Mouse (Mus musculus) liver, embryonic 11.5 days (tissue): ENCODE data around the gene Pcdh9. TPM values are rescaled to one million over a fixed set of nuclear protein-coding genes. Genes with fewer than 3 reads are reported as not detected.

ENCODE experiments used
- ATAC-seq: fragments of 200-750 bp; cut with Nextera tagmentation; replicated peaks from 2 replicates; pipeline ENCODE4 v1.8.0; 2017; ENCODE audit warnings: moderate number of reproducible peaks, mild to moderate bottlenecking, moderate TSS enrichment, moderate library complexity; ENCODE audit not compliant: low FRiP score
- DNase-seq: peaks from one replicate; pipeline ENCODE4 v3.0.0-alpha.2; 2017; ENCODE audit warnings: low spot score
- H3K27ac ChIP-seq: fragments of 300-500 bp; sonication (generic); 2 replicates; pipeline ENCODE4 v1.5.1; 2014; ENCODE audit warnings: mild to moderate bottlenecking, low read depth, low read length, control low read depth
- H3K27me3 ChIP-seq: fragments of 300-500 bp; sonication (generic); replicated peaks from 2 replicates; pipeline ENCODE4 v1.6.1; 2014; ENCODE audit warnings: low read length, mixed read lengths; ENCODE audit not compliant: control insufficient read depth, insufficient read depth
- H3K36me3 ChIP-seq: fragments of 300-500 bp; sonication (generic); 2 replicates; pipeline ENCODE4 v1.6.1; 2014; ENCODE audit warnings: mild to moderate bottlenecking, low read length, moderate library complexity, mixed read lengths; ENCODE audit not compliant: control insufficient read depth, insufficient read depth
- H3K4me1 ChIP-seq: fragments of 300-500 bp; sonication (generic); replicated peaks from 2 replicates; pipeline ENCODE4 v1.6.1; 2014; ENCODE audit warnings: low read length, mixed read lengths; ENCODE audit not compliant: control insufficient read depth, insufficient read depth
- H3K4me2 ChIP-seq: fragments of 300-500 bp; sonication (generic); 2 replicates; pipeline ENCODE4 v1.6.1; 2014; ENCODE audit warnings: mild to moderate bottlenecking, control low read depth, moderate library complexity
- H3K4me3 ChIP-seq: fragments of 300-500 bp; sonication (generic); 2 replicates; pipeline ENCODE4 v1.5.1; 2014; ENCODE audit warnings: low read depth, low read length, control low read depth
- H3K9ac ChIP-seq: fragments of 300-500 bp; sonication (generic); 2 replicates; pipeline ENCODE4 v1.6.1; 2014; ENCODE audit warnings: low read depth, low read length, control low read depth
- H3K9me3 ChIP-seq: fragments of 300-500 bp; sonication (generic); 2 replicates; pipeline ENCODE4 v1.6.1; 2016; ENCODE audit warnings: low read length, inconsistent platforms, mixed read lengths; ENCODE audit not compliant: control insufficient read depth
- WGBS: fragments of 180-500 bp; shearing (Covaris S2); extraction: QIAGEN DNeasy Blood & Tissue Kit; methylation state at CpG from one replicate; pipeline ENCODE4 v1.1.7; 2014; 5-methylcytosine and 5-hydroxymethylcytosine counted together
- polyA plus RNA-seq: library from polyadenylated mRNA; unstranded; fragments of >200 nt; fragmentation: Nextera tagmentation; extraction: Ambion mirVana; gene quantifications from 2 replicates; pipeline ENCODE4 v1.2.1, GENCODE M21; 2014

Gene Pcdh9
- polyA plus RNA-seq, 1 experiment from 2014 or later, result 4.3 TPM

- no peak overlapping the region for H3K27ac ChIP-seq
- whole genome bisulfite sequencing, result 49% methylated on average over 1 of the region's 1 CpGs
These were observed 453.3 kb downstream of the Pcdh9 start for GRCm38 (mm10) chr14:93437226-93437625.

GRCm38 (mm10) chr14:93416752-93417151 is 473.7 kb downstream of the Pcdh9 start:
- no peaks in the 10 kb centered on the region for H3K4me1 ChIP-seq
- H3K27me3 ChIP-seq, result no peaks in the 10 kb centered on the region
- no peaks in the 10 kb centered on the region for H3K36me3 ChIP-seq
- H3K4me3 ChIP-seq, result no peak overlapping the region
- no peak for DNase-seq
- H3K9ac ChIP-seq, result no peak overlapping the region
- H3K9me3 ChIP-seq, result no peaks in the 10 kb centered on the region
- no peak for ATAC-seq
- WGBS, result 57% methylated on average over 3 of the region's 3 CpGs
- H3K4me2 ChIP-seq, result no peak overlapping the region
- no peak overlapping the region for H3K27ac ChIP-seq

More at GRCm38 (mm10) chr14:93437226-93437625, 453.3 kb downstream of the Pcdh9 start:
- H3K4me2 ChIP-seq, result no peak overlapping the region
- H3K9me3 ChIP-seq, result no peaks in the 10 kb centered on the region
- ATAC-seq (no peak), DNase-seq (no peak)
- H3K9ac ChIP-seq, result no peak overlapping the region
- H3K27me3 ChIP-seq, result no peaks in the 10 kb centered on the region
- no peaks in the 10 kb centered on the region for H3K36me3 ChIP-seq
- no peaks in the 10 kb centered on the region for H3K4me1 ChIP-seq
- no peak overlapping the region for H3K4me3 ChIP-seq

- ATAC-seq, result no peak
- H3K36me3 ChIP-seq, result no peaks in the 10 kb centered on the region
- 73% methylated on average over 2 of the region's 2 CpGs for WGBS
These were observed 475.0 kb downstream of the Pcdh9 start for GRCm38 (mm10) chr14:93415496-93415895.

GRCm38 (mm10) chr14:93409314-93409713 is 481.2 kb downstream of the Pcdh9 start:
- Histone ChIP-seq H3K9me3 (no peaks in the 10 kb centered on the region), H3K27ac (no peak overlapping the region), H3K4me2 (no peak overlapping the region), H3K4me1 (no peaks in the 10 kb centered on the region), H3K4me3 (no peak overlapping the region), H3K36me3 (no peaks in the 10 kb centered on the region), H3K27me3 (no peaks in the 10 kb centered on the region), H3K9ac (no peak overlapping the region)
- ATAC-seq (no peak), DNase-seq (no peak)
- WGBS, result 85% methylated on average over 1 of the region's 1 CpGs

More at GRCm38 (mm10) chr14:93415496-93415895, 475.0 kb downstream of the Pcdh9 start:
- H3K27me3 ChIP-seq, result no peaks in the 10 kb centered on the region
- H3K4me1 ChIP-seq, result no peaks in the 10 kb centered on the region
- no peak overlapping the region for H3K9ac ChIP-seq
- no peak overlapping the region for H3K4me3 ChIP-seq
- H3K27ac ChIP-seq, result no peak overlapping the region
- DNase-seq, result no peak
- H3K9me3 ChIP-seq, result no peaks in the 10 kb centered on the region
- no peak overlapping the region for H3K4me2 ChIP-seq

GRCm38 (mm10) chr14:93407747-93408146 is 482.7 kb downstream of the Pcdh9 start:
- Histone ChIP-seq H3K4me1 (no peaks in the 10 kb centered on the region), H3K4me2 (no peak overlapping the region), H3K27me3 (no peaks in the 10 kb centered on the region), H3K27ac (no peak overlapping the region), H3K9me3 (no peaks in the 10 kb centered on the region), H3K4me3 (no peak overlapping the region), H3K9ac (no peak overlapping the region), H3K36me3 (no peaks in the 10 kb centered on the region)
- ATAC-seq (no peak), DNase-seq (no peak)
- WGBS, result 82% methylated on average over 5 of the region's 5 CpGs

- no peaks in the 10 kb centered on the region for H3K27me3 ChIP-seq
- H3K9me3 ChIP-seq, result no peaks in the 10 kb centered on the region
- no peak overlapping the region for H3K4me3 ChIP-seq
- no peaks in the 10 kb centered on the region for H3K36me3 ChIP-seq
- H3K4me1 ChIP-seq, result no peaks in the 10 kb centered on the region
- ATAC-seq (no peak), DNase-seq (no peak)
- H3K27ac ChIP-seq, result no peak overlapping the region
- no peak overlapping the region for H3K9ac ChIP-seq
- WGBS, result 79% methylated on average over 2 of the region's 2 CpGs
- H3K4me2 ChIP-seq, result no peak overlapping the region
These were observed 505.4 kb downstream of the Pcdh9 start for GRCm38 (mm10) chr14:93385090-93385489.

GRCm38 (mm10) chr14:93381163-93381562 is 509.3 kb downstream of the Pcdh9 start:
- 46% methylated on average over 4 of the region's 4 CpGs for WGBS
- Histone ChIP-seq H3K4me3 (no peak overlapping the region), H3K27me3 (no peaks in the 10 kb centered on the region), H3K9me3 (no peaks in the 10 kb centered on the region), H3K27ac (no peak overlapping the region), H3K4me1 (no peaks in the 10 kb centered on the region), H3K4me2 (no peak overlapping the region), H3K36me3 (no peaks in the 10 kb centered on the region), H3K9ac (no peak overlapping the region)
- DNase-seq, result no peak
- ATAC-seq, result no peak

- Histone ChIP-seq H3K4me1 (no peaks in the 10 kb centered on the region), H3K4me2 (no peak overlapping the region), H3K4me3 (no peak overlapping the region), H3K9ac (no peak overlapping the region), H3K27ac (no peak overlapping the region), H3K27me3 (no peaks in the 10 kb centered on the region), H3K36me3 (no peaks in the 10 kb centered on the region), H3K9me3 (no peaks in the 10 kb centered on the region)
- no peak for ATAC-seq
- DNase-seq, result no peak
- WGBS, result 46% methylated on average over 1 of the region's 1 CpGs
These were observed 509.7 kb downstream of the Pcdh9 start for GRCm38 (mm10) chr14:93380757-93381156.

- 60% methylated on average over 4 of the region's 4 CpGs for WGBS
- Histone ChIP-seq H3K36me3 (no peaks in the 10 kb centered on the region), H3K27me3 (no peaks in the 10 kb centered on the region), H3K9me3 (no peaks in the 10 kb centered on the region), H3K4me1 (no peaks in the 10 kb centered on the region), H3K4me3 (no peak overlapping the region), H3K4me2 (no peak overlapping the region), H3K27ac (no peak overlapping the region), H3K9ac (no peak overlapping the region)
- DNase-seq (no peak), ATAC-seq (no peak)
These were observed 514.3 kb downstream of the Pcdh9 start for GRCm38 (mm10) chr14:93376159-93376558.
